Mouse (Mus musculus): ENCODE measurements at regions not wholly inside any gene's neighbourhood (a gene's known extent, or its start where the extent isn't known, plus 50 kb on each side); places are given as distances from the start of the nearest gene placed in this dataset.

- no peak overlapping the region for H3K9ac ChIP-seq (ENCODE audit: low read length)
- 42% methylated on average over 2 of the region's 2 CpGs for WGBS
- H3K9me3 ChIP-seq (ENCODE audit: control insufficient read depth, low read length) = no peaks in the 10 kb centered on the region
- no peak for ATAC-seq (ENCODE audit: insufficient number of reproducible peaks, insufficient read depth, low FRiP score, low read depth)
- no peak overlapping the region for H3K4me3 ChIP-seq (ENCODE audit: control insufficient read depth in 1 of 2, insufficient read depth in 1 of 2, low read depth in 1 of 2, low read length in 2 of 2)
- peaks cover 9 to 12% of the 10 kb centered on the region in 2 experiments for H3K4me1 ChIP-seq (ENCODE audit: control insufficient read depth in 2 of 2, insufficient read depth in 2 of 2, low read length in 2 of 2)
- H3K27me3 ChIP-seq (ENCODE audit: control insufficient read depth, insufficient read depth, low read length) = no peaks in the 10 kb centered on the region
- no peak overlapping the region for H3K27ac ChIP-seq (replicated peaks in 1 of 2; ENCODE audit: control insufficient read depth in 1 of 2, insufficient read depth in 1 of 2, low read depth in 2 of 2, low read length in 2 of 2)
- no peaks in the 10 kb centered on the region for H3K36me3 ChIP-seq (ENCODE audit: control insufficient read depth, insufficient read depth, low read length)
- no peak overlapping the region for H3K4me2 ChIP-seq (ENCODE audit: low read length)
Observed at GRCm38 (mm10) chr4:95196106-95196505, 144.1 kb upstream of the Jun start.

- Histone ChIP-seq H3K4me1 (ENCODE audit: control insufficient read depth in 2 of 2, insufficient read depth in 2 of 2, low read length in 2 of 2) (peaks cover 9 to 12% of the 10 kb centered on the region in 2 experiments), H3K27ac (replicated peaks in 1 of 2; ENCODE audit: control insufficient read depth in 1 of 2, insufficient read depth in 1 of 2, low read depth in 2 of 2, low read length in 2 of 2) (no peak overlapping the region), H3K9me3 (ENCODE audit: control insufficient read depth, low read length) (no peaks in the 10 kb centered on the region), H3K4me3 (ENCODE audit: control insufficient read depth in 1 of 2, insufficient read depth in 1 of 2, low read depth in 1 of 2, low read length in 2 of 2) (no peak overlapping the region), H3K4me2 (ENCODE audit: low read length) (no peak overlapping the region), H3K36me3 (ENCODE audit: control insufficient read depth, insufficient read depth, low read length) (no peaks in the 10 kb centered on the region), H3K9ac (ENCODE audit: low read length) (no peak overlapping the region), H3K27me3 (ENCODE audit: control insufficient read depth, insufficient read depth, low read length) (no peaks in the 10 kb centered on the region)
- 55% methylated on average over 7 of the region's 7 CpGs for WGBS
- no peak for ATAC-seq (ENCODE audit: insufficient number of reproducible peaks, insufficient read depth, low FRiP score, low read depth)
Observed at GRCm38 (mm10) chr4:95197077-95197711, 145.2 kb upstream of the Jun start.

GRCm38 (mm10) chr4:95199394-95199793 lies 147.4 kb upstream of the Jun start:
- Histone ChIP-seq H3K36me3 (ENCODE audit: control insufficient read depth, insufficient read depth, low read length) (no peaks in the 10 kb centered on the region), H3K4me3 (ENCODE audit: control insufficient read depth in 1 of 2, insufficient read depth in 1 of 2, low read depth in 1 of 2, low read length in 2 of 2) (no peak overlapping the region), H3K4me1 (ENCODE audit: control insufficient read depth in 2 of 2, insufficient read depth in 2 of 2, low read length in 2 of 2) (peaks cover 2 to 4% of the 10 kb centered on the region in 2 experiments; a peak in 1 of 4 replicates), H3K9me3 (ENCODE audit: control insufficient read depth, low read length) (no peaks in the 10 kb centered on the region), H3K27me3 (ENCODE audit: control insufficient read depth, insufficient read depth, low read length) (no peaks in the 10 kb centered on the region), H3K27ac (replicated peaks in 1 of 2; ENCODE audit: control insufficient read depth in 1 of 2, insufficient read depth in 1 of 2, low read depth in 2 of 2, low read length in 2 of 2) (no peak overlapping the region), H3K9ac (ENCODE audit: low read length) (no peak overlapping the region), H3K4me2 (ENCODE audit: low read length) (no peak overlapping the region)
- no peak for ATAC-seq (ENCODE audit: insufficient number of reproducible peaks, insufficient read depth, low FRiP score, low read depth)
- 71% methylated on average over 5 of the region's 5 CpGs for WGBS

GRCm38 (mm10) chr4:95200130-95200529 lies 148.1 kb upstream of the Jun start:
- no peak overlapping the region for H3K4me3 ChIP-seq (ENCODE audit: control insufficient read depth in 1 of 2, insufficient read depth in 1 of 2, low read depth in 1 of 2, low read length in 2 of 2)
- WGBS = 84% methylated on average over 7 of the region's 7 CpGs
- H3K27ac ChIP-seq (replicated peaks in 1 of 2; ENCODE audit: control insufficient read depth in 1 of 2, insufficient read depth in 1 of 2, low read depth in 2 of 2, low read length in 2 of 2) = no peak overlapping the region
- no peak overlapping the region for H3K4me2 ChIP-seq (ENCODE audit: low read length)
- no peak overlapping the region for H3K9ac ChIP-seq (ENCODE audit: low read length)
- ATAC-seq (ENCODE audit: insufficient number of reproducible peaks, insufficient read depth, low FRiP score, low read depth) = no peak
- H3K27me3 ChIP-seq (ENCODE audit: control insufficient read depth, insufficient read depth, low read length) = no peaks in the 10 kb centered on the region
- 0 out of 2 replicates have a peak, but pooled peaks cover under 1% of the 10 kb centered on the region for H3K9me3 ChIP-seq (ENCODE audit: control insufficient read depth, low read length)
- no peaks in the 10 kb centered on the region for H3K36me3 ChIP-seq (ENCODE audit: control insufficient read depth, insufficient read depth, low read length)
- H3K4me1 ChIP-seq (ENCODE audit: control insufficient read depth in 2 of 2, insufficient read depth in 2 of 2, low read length in 2 of 2) = peaks cover 2 to 4% of the 10 kb centered on the region in 2 experiments; a peak in 1 of 4 replicates

GRCm38 (mm10) chr4:95202478-95202877 lies 150.5 kb upstream of the Jun start:
- no peak for ATAC-seq (ENCODE audit: insufficient number of reproducible peaks, insufficient read depth, low FRiP score, low read depth)
- Histone ChIP-seq H3K4me1 (ENCODE audit: control insufficient read depth in 2 of 2, insufficient read depth in 2 of 2, low read length in 2 of 2) (peaks cover 3% of the 10 kb centered on the region in 2 experiments; a peak in 2 of 4 replicates), H3K9me3 (ENCODE audit: control insufficient read depth, low read length) (peaks cover 4% of the 10 kb centered on the region; the same call in 1 of the 2 replicates), H3K9ac (ENCODE audit: low read length) (no peak overlapping the region), H3K27ac (replicated peaks in 1 of 2; ENCODE audit: control insufficient read depth in 1 of 2, insufficient read depth in 1 of 2, low read depth in 2 of 2, low read length in 2 of 2) (no peak overlapping the region), H3K4me3 (ENCODE audit: control insufficient read depth in 1 of 2, insufficient read depth in 1 of 2, low read depth in 1 of 2, low read length in 2 of 2) (no peak overlapping the region), H3K4me2 (ENCODE audit: low read length) (no peak overlapping the region), H3K36me3 (ENCODE audit: control insufficient read depth, insufficient read depth, low read length) (no peaks in the 10 kb centered on the region), H3K27me3 (ENCODE audit: control insufficient read depth, insufficient read depth, low read length) (no peaks in the 10 kb centered on the region)
- WGBS = 90% methylated on average over 6 of the region's 6 CpGs

- no peak for ATAC-seq (ENCODE audit: insufficient number of reproducible peaks, insufficient read depth, low FRiP score, low read depth)
Observed at GRCm38 (mm10) chr4:95203577-95203976, 151.6 kb upstream of the Jun start.

GRCm38 (mm10) chr4:95205372-95205771 lies 153.3 kb upstream of the Jun start:
- Histone ChIP-seq H3K4me1 (ENCODE audit: control insufficient read depth in 2 of 2, insufficient read depth in 2 of 2, low read length in 2 of 2) (peaks cover 11% of the 10 kb centered on the region in 2 experiments; a peak in 3 of 4 replicates), H3K27me3 (ENCODE audit: control insufficient read depth, insufficient read depth, low read length) (no peaks in the 10 kb centered on the region), H3K27ac (replicated peaks in 1 of 2; ENCODE audit: control insufficient read depth in 1 of 2, insufficient read depth in 1 of 2, low read depth in 2 of 2, low read length in 2 of 2) (no peak overlapping the region), H3K9me3 (ENCODE audit: control insufficient read depth, low read length) (peaks cover 4% of the 10 kb centered on the region; the same call in 1 of the 2 replicates), H3K4me3 (ENCODE audit: control insufficient read depth in 1 of 2, insufficient read depth in 1 of 2, low read depth in 1 of 2, low read length in 2 of 2) (no peak overlapping the region), H3K9ac (ENCODE audit: low read length) (no peak overlapping the region), H3K4me2 (ENCODE audit: low read length) (no peak overlapping the region), H3K36me3 (ENCODE audit: control insufficient read depth, insufficient read depth, low read length) (no peaks in the 10 kb centered on the region)
- no peak for ATAC-seq (ENCODE audit: insufficient number of reproducible peaks, insufficient read depth, low FRiP score, low read depth)
- 89% methylated on average over 1 of the region's 1 CpGs for WGBS

More at GRCm38 (mm10) chr4:95203577-95203976, 151.6 kb upstream of the Jun start:
- Histone ChIP-seq H3K4me2 (ENCODE audit: low read length) (no peak overlapping the region), H3K4me3 (ENCODE audit: control insufficient read depth in 1 of 2, insufficient read depth in 1 of 2, low read depth in 1 of 2, low read length in 2 of 2) (no peak overlapping the region), H3K9me3 (ENCODE audit: control insufficient read depth, low read length) (peaks cover 4% of the 10 kb centered on the region; the same call in 1 of the 2 replicates), H3K27me3 (ENCODE audit: control insufficient read depth, insufficient read depth, low read length) (no peaks in the 10 kb centered on the region), H3K36me3 (ENCODE audit: control insufficient read depth, insufficient read depth, low read length) (no peaks in the 10 kb centered on the region), H3K27ac (replicated peaks in 1 of 2; ENCODE audit: control insufficient read depth in 1 of 2, insufficient read depth in 1 of 2, low read depth in 2 of 2, low read length in 2 of 2) (no peak overlapping the region), H3K4me1 (ENCODE audit: control insufficient read depth in 2 of 2, insufficient read depth in 2 of 2, low read length in 2 of 2) (peaks cover 5% of the 10 kb centered on the region in 2 experiments; a peak in 2 of 4 replicates), H3K9ac (ENCODE audit: low read length) (no peak overlapping the region)

- H3K4me3 ChIP-seq (ENCODE audit: control insufficient read depth in 1 of 2, insufficient read depth in 1 of 2, low read depth in 1 of 2, low read length in 2 of 2) = no peak overlapping the region
- no peaks in the 10 kb centered on the region for H3K27me3 ChIP-seq (ENCODE audit: control insufficient read depth, insufficient read depth, low read length)
- H3K9ac ChIP-seq (ENCODE audit: low read length) = no peak overlapping the region; the same call in 1 of the 2 replicates
- ATAC-seq (ENCODE audit: insufficient number of reproducible peaks, insufficient read depth, low FRiP score, low read depth) = no peak
- H3K4me2 ChIP-seq (ENCODE audit: low read length) = no peak overlapping the region
- WGBS = 76% methylated on average over 5 of the region's 5 CpGs
- no peak overlapping the region for H3K27ac ChIP-seq (replicated peaks in 1 of 2; ENCODE audit: control insufficient read depth in 1 of 2, insufficient read depth in 1 of 2, low read depth in 2 of 2, low read length in 2 of 2)
- H3K9me3 ChIP-seq (ENCODE audit: control insufficient read depth, low read length) = peaks cover 4% of the 10 kb centered on the region; the same call in 1 of the 2 replicates
- H3K36me3 ChIP-seq (ENCODE audit: control insufficient read depth, insufficient read depth, low read length) = no peaks in the 10 kb centered on the region
- H3K4me1 ChIP-seq (ENCODE audit: control insufficient read depth in 2 of 2, insufficient read depth in 2 of 2, low read length in 2 of 2) = peaks cover 11% of the 10 kb centered on the region in 2 experiments; a peak in 3 of 4 replicates
Observed at GRCm38 (mm10) chr4:95207783-95208182, 155.8 kb upstream of the Jun start.

Data from heart, embryonic 14.5 days (tissue).